Mouse (Mus musculus) ES-Bruce4 (cell line): ENCODE measurements around the gene Pak4.

Experiments
- CTCF ChIP-seq: IDR thresholded peaks from one replicate; pipeline ENCODE4 v1.8.1; 2011; ENCODE audit warnings: low read depth, low read length
- EP300 ChIP-seq: IDR thresholded peaks from 2 replicates; pipeline ENCODE4 v1.6.1; 2011; ENCODE audit warnings: low read depth, low read length; ENCODE audit not compliant: insufficient read depth
- POLR2A ChIP-seq: IDR thresholded peaks from one replicate; pipeline ENCODE4 v1.8.1; 2011; ENCODE audit warnings: low read length; ENCODE audit not compliant: insufficient read depth

- no peak for TF ChIP-seq POLR2A
- TF ChIP-seq CTCF, result no peak
- TF ChIP-seq EP300, result no peak
These were observed 43.6 kb upstream of the Pak4 start for GRCm38 (mm10) chr7:28641546-28641945.
